Mouse (Mus musculus): ENCODE results near the gene Cwc27.

Gene Cwc27

DNA sequence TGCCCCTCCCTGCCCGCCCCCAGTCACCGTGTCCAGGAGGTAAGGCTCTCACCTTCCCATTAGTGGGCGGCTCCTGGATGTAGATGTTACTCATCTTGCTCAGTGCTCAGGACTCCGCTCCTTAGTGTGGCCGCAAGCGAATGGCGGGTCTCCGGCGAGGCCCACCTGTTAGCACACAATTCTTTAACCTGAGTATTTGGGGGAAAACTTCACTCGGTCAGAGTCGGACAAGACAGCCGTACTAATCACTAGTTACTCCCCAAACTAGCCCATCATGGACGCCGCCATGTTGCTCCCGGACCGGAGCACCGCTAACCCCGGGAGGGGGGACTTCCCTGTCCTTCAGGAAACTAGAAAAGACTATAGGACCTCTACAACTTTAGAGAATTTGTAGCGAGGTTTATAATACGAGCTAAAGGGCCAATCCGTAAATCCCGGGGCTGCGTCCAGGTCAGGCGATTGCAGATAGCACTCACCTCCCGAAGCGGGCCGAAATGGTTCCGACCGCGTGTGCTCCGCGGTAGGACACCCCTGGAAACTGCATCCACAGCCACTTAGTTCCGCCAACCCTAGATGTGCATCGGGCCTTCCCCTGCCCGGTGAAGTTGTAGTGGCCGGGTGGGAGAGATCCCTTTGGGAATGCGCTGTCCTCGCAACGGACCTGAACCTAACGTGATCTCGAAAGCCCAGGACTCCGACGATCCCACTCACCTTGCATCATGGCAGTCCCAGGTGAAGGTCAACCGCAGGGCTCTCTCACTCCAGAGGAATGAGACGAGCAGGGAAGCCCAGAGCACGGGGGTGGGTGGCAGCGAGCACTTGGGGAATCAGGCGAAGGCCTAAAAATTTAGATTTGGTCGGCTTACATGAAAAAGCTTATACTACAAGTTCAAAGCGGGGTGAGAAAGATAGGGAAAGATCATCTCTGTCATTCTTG lies at the start of gene Cwc27:
Gene Cwc27 (minus strand): TSS at position 508 of the 937 bp plus-strand sequence.
- peak; percentile 83 for DNase-seq

DNA sequence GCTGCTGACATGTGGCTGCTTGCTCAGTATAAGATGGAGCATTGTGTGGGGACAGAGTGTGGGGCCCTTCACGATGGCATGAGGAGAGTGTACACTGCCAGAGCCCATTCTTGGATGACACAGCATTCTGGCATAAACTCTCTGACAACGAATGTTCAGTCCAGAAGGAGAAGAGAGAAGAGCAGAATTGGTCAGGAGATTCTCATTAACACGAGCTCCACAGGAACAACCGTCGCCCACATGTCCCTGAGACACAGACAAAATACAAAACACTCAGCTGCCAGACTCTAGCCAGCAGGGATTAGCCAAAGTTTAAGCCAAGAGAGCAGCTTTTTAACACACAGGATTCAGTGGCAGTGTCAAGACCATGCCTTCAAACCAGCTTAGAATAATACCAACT lies 49.8 kb upstream of the Cwc27 start:
- DNase-seq = peak; percentile 5

DNA sequence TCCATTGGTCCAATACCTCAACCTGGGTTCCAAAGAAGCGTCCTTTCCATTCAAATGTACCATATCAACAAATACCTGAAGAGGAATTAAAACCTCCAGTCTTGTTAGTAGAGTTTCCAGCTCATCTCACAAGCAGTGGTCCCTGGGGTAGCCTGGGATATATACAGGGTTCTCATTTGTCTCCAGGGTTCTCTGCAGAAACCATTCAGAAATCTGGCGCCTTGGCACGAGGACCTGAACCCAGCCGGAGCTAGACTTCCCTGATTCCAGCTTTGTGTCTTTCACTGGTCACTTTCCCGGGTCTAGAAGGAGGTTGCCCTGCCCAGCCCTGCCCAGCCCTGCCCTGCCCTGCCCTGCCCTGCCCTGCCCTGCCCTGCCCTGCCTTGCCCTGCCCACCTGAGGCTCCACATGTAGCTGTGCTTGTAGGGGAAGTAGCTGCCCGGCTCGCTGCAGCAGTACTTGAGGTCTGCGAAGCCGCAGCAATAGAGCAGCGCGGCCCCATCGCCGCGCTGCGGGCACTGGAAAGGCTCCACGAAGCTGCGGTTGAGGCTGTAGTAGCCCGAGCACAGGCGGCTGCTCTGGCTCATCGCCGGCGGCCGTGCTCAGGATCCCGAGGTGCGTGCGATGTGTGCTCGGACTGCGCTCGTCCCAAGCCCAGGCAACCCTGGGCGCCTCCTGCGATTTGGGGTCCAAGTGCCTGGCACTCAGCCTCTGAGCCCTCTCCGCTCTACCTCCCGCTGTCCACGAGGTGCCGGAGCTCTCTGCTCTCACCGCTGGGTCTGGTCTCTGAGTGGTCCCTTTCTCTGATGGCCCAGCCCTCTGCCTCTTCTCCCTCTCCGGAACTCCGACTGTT lies 46.4 kb upstream of the Cwc27 start, which contains the start of gene Shisal2b:
Gene Shisal2b (minus strand): TSS at position 767 of the 853 bp plus-strand sequence.
- peak; percentile 16 for DNase-seq

DNA sequence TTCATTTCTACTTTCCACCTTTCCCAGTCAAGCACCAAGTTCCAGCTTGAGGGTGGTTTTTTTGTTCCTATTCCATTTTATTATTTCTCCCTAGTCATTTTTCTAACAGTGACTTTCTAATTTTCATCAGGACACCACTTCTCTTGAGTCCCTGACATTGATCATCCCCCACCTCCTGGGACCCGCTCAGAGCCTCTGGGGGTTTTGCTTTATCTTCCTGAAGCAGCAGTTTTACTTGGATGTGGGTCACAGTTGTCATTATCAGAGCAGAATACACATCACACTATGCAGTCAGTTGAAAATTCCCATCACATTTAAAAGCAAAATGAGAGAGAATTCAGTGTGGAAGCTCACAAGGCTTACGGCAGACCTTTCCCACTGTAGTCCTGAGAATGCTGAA lies 36.7 kb upstream of the Cwc27 start:
- no peak for DNase-seq

DNA sequence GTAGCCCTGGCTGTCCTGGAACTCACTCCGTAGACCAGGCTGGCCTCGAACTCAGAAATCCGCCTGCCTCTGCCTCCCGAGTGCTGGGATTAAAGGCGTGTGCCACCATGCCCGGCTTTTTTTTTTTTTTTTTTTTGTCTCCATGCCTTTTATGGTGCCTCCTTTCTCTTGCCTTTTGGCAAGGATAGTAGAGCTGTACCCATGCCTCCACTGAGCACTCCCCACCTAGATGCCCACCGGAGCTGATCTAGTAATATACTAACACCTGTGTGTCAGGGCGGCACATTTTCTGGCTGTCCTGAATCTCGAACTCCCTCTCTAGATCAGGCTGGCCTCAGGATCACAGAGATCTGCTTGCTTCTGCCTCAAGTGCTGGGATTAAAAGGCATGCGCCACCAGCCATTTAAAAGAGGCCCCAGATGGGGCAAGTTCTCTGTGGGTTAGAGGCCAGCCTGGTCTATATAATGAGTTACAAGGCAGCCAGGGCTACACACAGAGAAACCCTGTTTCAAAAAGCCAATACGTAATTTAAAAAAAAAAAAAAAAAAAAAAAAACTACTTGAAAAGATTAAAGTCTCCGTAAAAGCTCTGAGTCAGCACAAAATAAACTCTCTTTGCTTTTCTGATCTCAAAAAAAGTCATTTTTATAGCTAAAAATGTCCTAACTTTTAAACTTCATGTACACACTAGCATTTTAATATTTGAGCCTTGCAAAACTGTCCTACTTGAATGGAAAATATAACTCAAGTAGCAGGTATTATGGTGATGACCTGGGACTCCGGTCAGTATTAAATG lies 26.6 kb upstream of the Cwc27 start:
- no peak for DNase-seq

DNA sequence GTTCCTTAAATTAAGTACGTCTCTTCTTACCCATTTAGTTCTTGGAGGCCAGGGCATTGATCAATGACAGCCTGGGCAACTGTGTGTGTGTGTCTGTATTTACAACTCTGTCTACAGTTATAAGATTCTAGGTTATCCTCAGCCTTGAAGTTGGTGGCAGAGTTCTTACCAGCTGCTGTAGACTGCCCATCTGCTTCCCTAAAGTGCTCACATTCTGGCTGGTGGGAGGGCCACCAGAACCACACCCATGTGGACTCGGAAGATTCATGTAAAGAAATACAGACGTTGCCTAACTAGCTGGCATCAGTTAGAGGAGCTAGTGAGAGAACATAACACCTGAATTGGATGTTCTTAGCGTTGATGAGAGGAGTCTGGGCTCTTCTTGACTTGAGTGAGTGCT lies 25.0 kb upstream of the Cwc27 start:
- DNase-seq = no peak

DNA sequence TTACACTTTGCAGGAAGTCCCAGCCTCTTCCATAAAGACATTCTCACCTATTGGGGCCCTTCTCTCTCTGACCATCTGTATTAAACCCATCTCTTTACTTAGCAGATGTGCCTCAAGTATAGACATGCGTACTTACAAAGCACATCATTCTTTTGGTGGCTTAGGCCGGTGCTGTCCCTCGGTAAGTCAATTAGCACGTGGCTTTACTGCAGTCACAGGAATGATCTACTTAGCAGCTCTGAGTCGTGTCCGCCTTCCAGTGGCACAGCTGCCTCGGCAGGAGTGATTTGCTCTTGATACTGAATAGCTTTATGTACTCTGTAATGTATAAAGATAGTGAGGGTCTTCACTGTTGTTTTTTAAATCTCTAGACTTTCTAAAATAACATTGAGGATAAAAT lies 20.7 kb upstream of the Cwc27 start:
- no peak for DNase-seq

DNA sequence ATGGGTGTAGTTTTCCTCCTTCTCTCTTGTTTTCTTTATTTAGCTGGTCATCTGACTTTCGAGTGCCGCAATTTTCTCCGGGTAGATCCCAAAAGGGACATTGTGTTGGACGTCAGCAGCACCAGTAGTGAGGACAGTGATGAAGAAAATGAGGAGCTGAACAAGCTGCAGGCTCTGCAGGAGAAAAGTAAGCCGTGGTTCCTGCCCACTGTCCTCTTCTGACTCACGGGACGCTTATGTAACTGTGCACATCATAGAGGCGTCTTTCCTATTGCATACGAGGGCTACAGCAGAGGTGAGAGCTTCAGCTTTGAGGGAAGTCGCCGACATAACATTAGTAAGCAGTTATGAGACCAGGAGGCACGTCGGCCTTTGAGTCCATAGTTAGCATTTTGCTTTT lies 15.9 kb upstream of the Cwc27 start:
- DNase-seq = no peak

DNA sequence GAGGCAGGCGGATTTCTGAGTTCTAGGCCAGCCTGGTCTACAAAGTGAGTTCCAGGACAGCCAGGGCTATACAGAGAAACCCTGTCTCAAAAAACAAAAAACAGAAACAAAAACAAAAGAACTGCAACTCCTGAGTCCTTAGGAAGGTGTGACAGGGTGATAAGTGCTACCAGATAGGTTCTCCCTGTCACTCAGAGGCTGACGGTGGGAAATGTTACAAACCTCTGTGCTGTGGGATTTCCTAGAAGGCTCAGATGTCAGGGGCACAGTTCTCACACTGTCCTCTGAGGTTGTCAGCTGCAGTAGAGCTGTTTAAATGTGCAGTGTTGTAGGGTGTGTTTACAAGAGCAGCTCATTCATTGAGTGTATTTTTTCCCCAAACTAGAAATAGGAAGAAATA lies 8.5 kb upstream of the Cwc27 start:
- DNase-seq = no peak

DNA sequence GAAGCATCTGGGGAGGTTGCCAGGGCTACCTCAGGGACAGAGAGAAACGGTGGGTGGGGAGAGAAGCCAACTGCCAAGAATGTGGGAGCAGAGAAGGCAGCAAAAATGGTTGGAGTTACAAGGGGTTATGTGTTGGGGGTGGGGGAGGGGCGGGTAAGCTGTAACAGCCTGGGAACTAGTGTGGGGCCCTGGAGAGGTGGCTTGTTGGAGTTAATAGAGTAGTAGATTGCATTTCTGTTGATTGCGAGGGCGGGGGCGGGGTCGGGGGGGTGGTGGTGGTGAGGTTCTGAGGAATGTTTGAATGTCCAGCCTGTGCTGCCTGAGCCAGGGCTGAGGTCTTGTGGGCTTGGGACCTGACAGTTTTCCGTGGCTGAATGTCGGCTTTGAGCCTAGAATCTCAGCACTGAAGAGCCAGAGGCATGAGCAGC lies 5.5 kb upstream of the Cwc27 start:
- no peak for DNase-seq

DNA sequence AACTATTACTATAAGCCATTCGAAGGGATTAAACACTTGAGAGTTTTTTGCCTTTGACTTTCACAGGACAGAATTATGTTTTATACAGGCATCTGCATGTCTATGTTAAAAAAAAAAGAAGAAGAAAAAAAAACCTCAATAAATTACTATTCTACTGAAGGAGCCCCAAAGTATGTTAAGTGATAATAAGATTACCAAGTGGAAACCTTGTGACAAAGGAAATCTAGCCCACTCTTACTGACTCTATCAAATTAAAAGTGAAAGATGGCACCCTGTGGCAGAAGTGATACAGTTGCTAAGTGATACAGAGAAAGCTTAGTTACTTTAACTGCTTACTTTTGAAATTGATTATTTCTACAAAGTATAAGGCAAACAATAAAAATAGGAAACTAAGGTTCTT lies 5.0 kb upstream of the Cwc27 start:
- no peak for DNase-seq

DNA sequence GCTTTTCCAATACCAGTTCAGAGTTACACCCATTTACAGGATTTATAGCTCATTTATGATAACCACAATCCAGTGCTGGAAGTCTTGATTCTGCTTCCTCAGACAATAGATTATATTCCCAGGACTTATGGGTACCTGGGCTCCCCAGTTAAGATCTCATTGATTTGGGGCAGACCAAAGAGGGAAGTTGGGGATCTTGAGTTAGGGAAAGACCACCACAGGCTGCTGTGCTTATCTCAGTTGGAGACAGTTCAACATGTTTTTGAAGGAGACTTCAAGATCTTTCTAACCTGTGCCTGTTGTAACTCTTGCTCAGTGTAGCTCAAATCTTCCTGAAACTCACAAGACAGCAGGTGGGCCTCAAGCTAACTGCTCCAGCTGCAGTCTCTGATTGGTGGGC lies 4.2 kb upstream of the Cwc27 start:
- DNase-seq = no peak

DNA sequence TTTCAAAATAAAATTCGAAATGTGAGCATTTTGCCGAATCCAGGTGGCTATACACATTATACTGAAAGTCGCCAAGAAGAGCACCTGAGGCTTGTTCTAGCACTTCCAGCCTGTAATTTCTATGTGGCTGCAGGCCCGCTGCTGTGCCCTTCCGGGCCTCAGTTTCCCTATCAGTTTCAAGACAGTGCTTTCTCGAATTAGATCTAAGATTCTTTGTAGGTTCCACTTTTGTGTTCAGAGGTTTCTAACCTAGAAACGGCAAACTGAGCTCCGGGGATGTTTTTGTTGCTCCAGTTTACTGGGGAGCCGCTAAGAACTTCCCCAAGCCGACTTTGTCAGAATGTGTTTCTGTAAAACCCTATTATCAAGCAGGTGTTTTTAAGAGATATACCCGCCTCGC lies 754 bp upstream of the Cwc27 start:
- no peak for DNase-seq

DNA sequence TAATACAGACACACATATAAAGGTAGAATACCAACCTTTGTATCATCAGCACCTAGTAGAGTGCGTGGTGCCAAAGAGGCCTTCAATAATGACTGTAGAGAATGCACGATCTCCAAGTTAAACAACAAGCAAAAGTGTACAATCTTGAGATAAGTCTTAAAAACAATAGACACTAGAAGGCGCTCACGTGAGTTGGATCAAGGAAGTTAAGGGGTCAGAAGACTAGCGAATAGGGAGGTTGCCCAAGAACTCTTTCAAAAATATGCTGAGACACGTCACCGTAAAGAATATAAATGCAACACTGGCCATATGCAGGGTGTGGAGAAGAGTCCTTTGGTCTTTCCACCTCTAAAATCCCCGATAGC lies 690 bp downstream of the Cwc27 start:
- no peak for DNase-seq

DNA sequence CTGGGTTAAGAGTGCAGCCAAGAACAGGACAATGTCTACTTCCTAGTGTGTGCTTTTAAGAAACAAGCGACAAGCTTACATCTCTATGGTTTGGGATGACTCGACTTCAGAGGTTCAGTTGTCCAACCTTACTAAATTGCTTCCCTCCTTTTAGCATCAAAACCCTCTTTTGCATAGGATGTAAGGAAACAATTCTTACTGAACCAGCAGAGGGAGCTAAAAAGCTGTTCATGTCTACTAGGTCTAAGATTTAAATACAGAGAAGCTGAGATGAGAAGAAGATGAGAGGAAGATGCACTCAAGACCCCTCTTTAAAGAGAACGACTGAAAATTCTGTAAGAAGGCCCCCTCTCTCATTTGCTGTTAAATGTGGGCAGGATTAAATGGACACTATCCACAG lies 11.3 kb downstream of the Cwc27 start:
- DNase-seq = no peak

DNA sequence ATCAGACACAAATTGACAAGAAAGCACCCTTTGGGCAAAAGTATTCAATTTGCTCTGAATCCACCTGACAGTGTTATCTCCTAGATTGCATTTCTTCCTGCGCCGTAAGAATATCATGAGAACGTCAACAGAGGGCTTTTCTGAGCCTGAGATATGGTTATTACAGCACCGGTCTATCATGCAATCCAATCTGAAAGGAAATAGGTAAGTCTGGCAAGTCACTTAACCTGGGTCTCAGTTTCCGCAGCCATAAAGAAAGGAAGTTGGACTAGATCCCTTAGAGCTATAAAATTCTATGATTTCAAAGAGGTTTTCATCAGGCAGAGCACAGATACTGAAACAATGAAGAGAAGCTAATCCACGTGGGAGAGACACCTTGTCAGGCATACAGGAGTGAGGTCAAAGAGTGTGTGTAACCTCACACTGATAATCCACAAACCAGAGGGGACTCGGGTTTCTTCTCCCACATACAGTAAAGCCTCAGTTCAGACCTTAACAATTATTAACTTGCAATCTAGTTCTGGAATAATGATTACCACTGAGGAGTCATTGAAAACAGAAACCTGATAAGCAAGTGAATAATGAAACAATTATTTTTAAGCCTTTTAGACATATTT lies 17.3 kb downstream of the Cwc27 start:
- no peak for DNase-seq

DNA sequence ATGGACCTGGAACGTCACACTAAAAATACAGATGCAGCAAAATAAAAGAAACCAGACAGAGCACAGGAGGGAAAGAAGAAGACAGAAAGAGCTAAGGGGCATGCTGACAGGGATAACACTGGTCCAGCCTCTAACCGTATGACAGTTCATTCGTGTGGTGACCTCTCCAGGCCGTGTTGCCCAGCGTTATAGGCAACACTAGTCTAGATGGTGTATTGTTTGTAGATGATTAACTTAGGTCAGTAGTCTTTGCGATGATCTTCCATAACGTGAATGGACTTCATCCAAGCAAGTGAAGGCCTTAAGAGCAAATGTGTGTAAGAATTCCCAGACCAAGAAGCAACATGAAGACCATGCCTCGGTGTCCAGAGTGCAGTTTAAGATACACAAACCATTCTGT lies 17.9 kb downstream of the Cwc27 start:
- DNase-seq = no peak

DNA sequence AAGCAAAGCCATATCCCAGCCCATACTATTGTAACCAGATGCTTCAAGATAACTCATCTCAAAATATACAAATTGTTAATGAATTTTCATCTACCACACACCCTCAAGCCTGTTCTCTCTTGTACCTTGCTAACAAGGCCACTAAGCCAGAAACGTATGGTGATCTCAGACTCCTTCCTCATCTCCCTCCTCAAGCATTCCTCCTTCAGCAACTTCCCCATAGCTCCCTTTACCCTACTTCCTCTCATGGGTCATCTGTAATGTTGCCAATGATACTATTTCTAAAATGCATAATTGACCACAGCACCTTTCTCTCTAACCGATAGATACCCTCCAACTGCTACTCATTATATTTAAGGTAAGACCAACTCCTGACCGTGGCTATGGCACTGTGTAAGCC lies 22.5 kb downstream of the Cwc27 start:
- no peak for DNase-seq

DNA sequence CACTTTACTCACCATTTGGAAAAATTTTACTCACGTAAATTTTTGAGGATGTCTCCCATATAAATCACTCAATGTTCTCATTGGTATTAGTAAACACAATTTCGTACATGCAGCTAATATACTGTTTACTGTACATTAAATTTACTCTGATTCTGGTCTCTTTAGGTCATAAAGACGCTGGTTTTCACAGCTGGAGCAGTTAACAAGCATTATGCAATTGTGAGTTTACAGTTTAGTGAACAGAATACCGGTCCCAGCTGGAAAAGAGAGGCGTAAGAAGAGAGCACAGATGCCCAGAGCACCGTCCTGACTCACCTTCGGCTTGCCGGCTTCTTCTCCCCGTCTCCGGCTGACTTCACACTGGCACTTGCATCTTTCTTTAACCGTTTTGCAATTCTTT lies 24.8 kb downstream of the Cwc27 start, which contains the start of gene Srek1ip1:
Gene Srek1ip1 (plus strand): TSS at position 301 of the 400 bp plus-strand sequence.
- DNase-seq = no peak

DNA sequence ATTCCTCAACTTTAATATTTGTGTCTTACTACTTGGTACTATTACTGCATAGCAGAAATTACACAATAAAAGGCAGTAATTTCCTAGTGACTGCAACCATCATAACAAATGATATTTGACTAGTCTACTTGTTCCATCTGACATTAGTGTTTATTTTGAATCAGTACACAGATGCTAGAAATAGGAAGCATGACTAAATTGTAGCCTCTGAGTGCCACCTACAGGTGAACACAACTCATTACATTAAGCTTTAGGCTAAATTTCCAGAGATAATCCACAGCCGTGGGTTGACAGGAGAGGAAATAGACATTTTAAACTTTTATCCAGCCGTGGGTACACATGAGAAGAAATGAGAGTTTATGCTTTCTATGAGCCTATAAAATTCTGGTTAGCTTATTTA lies 27.3 kb downstream of the Cwc27 start:
- peak; percentile 36 for DNase-seq

DNA sequence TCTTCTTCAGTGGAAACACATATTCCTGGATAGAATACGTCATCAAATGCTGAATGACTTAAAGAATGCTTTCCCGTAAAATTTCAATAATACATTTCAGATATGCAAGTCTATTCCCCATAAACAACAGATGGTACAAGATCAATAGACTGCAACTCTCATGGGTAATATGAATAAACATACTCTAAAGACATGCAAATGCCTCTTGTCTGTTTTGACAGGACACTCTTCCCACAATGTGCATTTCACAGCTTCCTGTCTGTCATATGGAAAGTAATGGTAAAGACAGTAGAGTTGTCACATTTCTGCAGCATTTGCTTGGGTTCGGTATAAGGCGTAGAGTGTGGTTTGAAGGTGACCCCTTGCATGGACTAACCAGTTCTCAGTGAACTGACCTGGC lies 29.7 kb downstream of the Cwc27 start:
- DNase-seq = no peak

DNA sequence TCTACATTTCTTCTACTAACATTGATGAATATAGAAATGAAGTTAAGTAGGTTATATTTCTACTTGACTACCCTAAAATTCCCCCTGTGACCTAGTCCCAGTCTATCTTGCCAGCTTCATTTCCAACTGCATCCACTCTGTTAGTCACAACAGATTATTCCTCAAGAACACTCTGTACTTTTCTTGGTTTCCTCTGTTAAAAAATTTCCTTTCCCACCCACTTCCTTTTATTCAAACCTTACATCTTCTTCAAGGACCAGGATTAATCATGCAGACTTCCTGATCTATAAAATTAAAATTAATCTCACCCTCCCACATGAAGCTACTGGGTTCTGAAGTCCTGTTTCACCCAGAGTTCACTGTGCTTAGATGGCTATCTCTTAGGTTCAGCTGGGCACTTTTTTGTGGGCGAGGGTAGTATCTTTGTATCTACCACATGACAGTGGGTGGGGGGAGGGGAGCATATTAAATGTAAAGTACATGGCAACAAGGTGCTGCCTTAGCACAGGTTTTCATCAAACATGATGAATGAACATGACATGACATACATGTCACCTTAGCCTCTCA lies 37.8 kb downstream of the Cwc27 start:
- DNase-seq = no peak

Measured in cerebellum, adult 9-11 months (tissue).